Mouse (Mus musculus) adrenal gland, adult 8-10 months (tissue): ENCODE results near the gene Slc39a1. TPM values are rescaled to one million over a fixed set of nuclear protein-coding genes. Genes with fewer than 3 reads are reported as not detected.

Experiments
- microRNA-seq, 2 experiments: library from miRNA; unstranded; fragments of <30 nt; microRNA quantifications; one replicate each; pipeline ENCODE4 v1.2.0; 2022
- total RNA-seq, 4 experiments: library from RNA; stranded (reverse); gene quantifications; 2 replicates each; pipeline ENCODE4 v1.2.4; 2022

Slc39a1 gene
- total RNA-seq, 4 experiments from 2014 or later = 129 to 172 (median 151) TPM

Small RNA genes within 50 kb of the gene (microRNA-seq; reads per million reads assigned to microRNA genes)
- gene Mir7012 = 0 reads per million in 2 experiments

Other genes starting within 250 kb of the Slc39a1 start
- 100 to 1,000 TPM; 131 to 171 (median 149) TPM for gene Hax1, start 249.4 kb upstream of the Slc39a1 start, total RNA-seq
- gene 4933434E20Rik, start 196.5 kb upstream of the Slc39a1 start, total RNA-seq = 100 to 1,000 TPM in 3 of 4 experiments, 10 to 100 TPM in 1; 88.7 to 119 (median 108) TPM
- gene Ubap2l, start 195.5 kb upstream of the Slc39a1 start, total RNA-seq = 100 to 1,000 TPM; 135 to 210 (median 161) TPM
- 100 to 1,000 TPM; 162 to 262 (median 231) TPM for gene Tpm3, start 175.5 kb upstream of the Slc39a1 start, total RNA-seq
- gene Nup210l, start 144.0 kb upstream of the Slc39a1 start, total RNA-seq = 1 to 10 TPM in 1 of 4 experiments, under 1 TPM in 3; 0.35 to 1.1 (median 0.54) TPM
- gene Rps27, start 34.5 kb upstream of the Slc39a1 start, total RNA-seq = 1,000 to 10,000 TPM; 1,658 to 2,346 (median 2,053) TPM
- gene Rab13, start 34.5 kb upstream of the Slc39a1 start, total RNA-seq = 10 to 100 TPM; 28.8 to 42.4 (median 34.9) TPM
- 10 to 100 TPM; 64.2 to 76.1 (median 70.4) TPM for gene Jtb, start 16.6 kb upstream of the Slc39a1 start, total RNA-seq
- 1 to 10 TPM in 1 of 4 experiments, under 1 TPM in 3; 0.35 to 1.3 (median 0.63) TPM for gene Creb3l4, start 4.7 kb upstream of the Slc39a1 start, total RNA-seq
- gene Crtc2, start 6.0 kb downstream of the Slc39a1 start, total RNA-seq = 10 to 100 TPM; 43.5 to 73.2 (median 63.9) TPM
- 10 to 100 TPM in 3 of 4 experiments, 1 to 10 TPM in 1; 9.2 to 14.5 (median 12.8) TPM for gene Dennd4b, start 17.0 kb downstream of the Slc39a1 start, total RNA-seq
- gene Gatad2b, start 45.0 kb downstream of the Slc39a1 start, total RNA-seq = 10 to 100 TPM; 62.6 to 85.2 (median 71.6) TPM
- 100 to 1,000 TPM; 132 to 297 (median 196) TPM for gene Slc27a3, start 141.8 kb downstream of the Slc39a1 start, total RNA-seq
- 100 to 1,000 TPM; 107 to 119 (median 110) TPM for gene Ints3, start 185.4 kb downstream of the Slc39a1 start, total RNA-seq
- gene Npr1, start 217.7 kb downstream of the Slc39a1 start, total RNA-seq = 100 to 1,000 TPM; 316 to 460 (median 368) TPM
- gene Ilf2, start 228.0 kb downstream of the Slc39a1 start, total RNA-seq = 10 to 100 TPM; 58.9 to 75.2 (median 67.3) TPM
- gene Snapin, start 242.9 kb downstream of the Slc39a1 start, total RNA-seq = 100 to 1,000 TPM in 1 of 4 experiments, 10 to 100 TPM in 3; 73.3 to 105 (median 83.4) TPM